In the genomic region with DNA sequence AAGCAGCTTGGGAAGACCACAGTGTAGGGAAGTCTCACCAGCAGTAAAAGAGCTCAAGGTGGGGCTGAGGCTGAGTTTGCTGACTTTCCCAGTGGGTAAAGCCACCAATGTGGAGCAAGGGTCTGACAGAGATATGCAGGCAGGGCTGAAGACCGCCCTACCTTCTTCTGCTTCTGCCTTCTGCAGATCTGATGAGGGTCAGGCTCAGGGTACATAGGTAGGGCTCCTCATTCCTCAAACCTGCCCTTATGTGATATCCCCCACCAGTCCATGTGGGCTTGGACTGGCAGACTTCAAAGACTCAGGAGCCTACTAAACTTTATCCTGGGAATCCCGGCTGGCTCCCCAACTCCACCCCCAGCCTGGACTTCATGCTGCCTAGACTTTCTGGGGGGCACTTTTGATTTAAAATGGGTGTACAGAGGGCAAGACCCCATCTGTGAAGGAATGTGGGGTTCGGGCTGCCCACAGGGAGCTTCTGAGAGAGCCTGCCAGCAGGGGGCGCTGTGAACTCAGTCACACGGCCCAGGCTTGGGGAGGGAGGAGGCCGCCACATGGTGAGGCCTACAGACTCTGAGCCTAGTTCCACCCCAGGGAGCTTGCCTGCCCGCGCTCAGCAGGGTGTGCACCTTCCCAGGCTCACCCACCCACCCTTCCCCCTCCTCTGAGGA, we compare ENCODE assay signal across 8 mouse cellular contexts.
DNase-seq lines count a peak whose midpoint lies in the region; ATAC-seq and TF ChIP-seq lines count a peak whose summit lies in the region.

No protein-coding gene starts in this region.

- H3K4me2 ChIP-seq in heart, embryonic 14.5 days (ENCODE audit: low read length): no peak overlapping the region

- DNase-seq in kidney, postnatal 4 days: peak; percentile 95 to 96
- DNase-seq in lung, adult 18-20 months: peak; percentile 88 to 91
- DNase-seq in ovary, postnatal 36 days (ENCODE audit: low spot score): peak; percentile 90
- peak; percentile 92 to 99 for DNase-seq in thymus, postnatal 10 days (ENCODE audit: low spot score in 2 of 2)

- H3K27ac ChIP-seq in bone marrow macrophage, adult 2 months (ENCODE audit: insufficient read depth, low read depth, low read length): peak overlapping the region; percentile 71
- H3K27ac ChIP-seq in embryonic fibroblast, embryonic 13.5 days (ENCODE audit: insufficient read depth, low read length): no peak overlapping the region
- H3K27ac ChIP-seq in heart, embryonic 14.5 days (replicated peaks in 1 of 2; ENCODE audit: control insufficient read depth in 1 of 2, insufficient read depth in 1 of 2, low read depth in 2 of 2, low read length in 2 of 2): no peak overlapping the region

- no peak overlapping the region for H3K9ac ChIP-seq in heart, embryonic 14.5 days (ENCODE audit: low read length)

- H3K4me1 ChIP-seq in E14TG2a.4 (replicated peaks; ENCODE audit: low read depth, low read length): peaks cover 34% of the 10 kb centered on the region
- H3K4me1 ChIP-seq in bone marrow macrophage, adult 2 months (ENCODE audit: control insufficient read depth, insufficient read depth, low read length): peaks cover 92% of the 10 kb centered on the region
- peaks cover 18% of the 10 kb centered on the region for H3K4me1 ChIP-seq in embryonic fibroblast, embryonic 13.5 days (ENCODE audit: control insufficient read depth, insufficient read depth, low read length)
- peaks cover 16 to 21% of the 10 kb centered on the region in 2 experiments for H3K4me1 ChIP-seq in heart, embryonic 14.5 days (ENCODE audit: control insufficient read depth in 2 of 2, insufficient read depth in 2 of 2, low read length in 2 of 2)

- TF ChIP-seq POLR2A in bone marrow macrophage, adult 2 months (IDR thresholded peaks at IDR 0.05; ENCODE audit: borderline replicate concordance, low read depth, low read length): no peak
- no peak for TF ChIP-seq POLR2A in embryonic fibroblast, embryonic 13.5 days (IDR thresholded peaks at IDR 0.05; ENCODE audit: low read depth, low read length)

- TF ChIP-seq CTCF in E14TG2a.4 (conservative IDR thresholded peaks at IDR 0.05; ENCODE audit: low read length): peak; percentile 78
- TF ChIP-seq CTCF in bone marrow macrophage, adult 2 months (IDR thresholded peaks at IDR 0.05; ENCODE audit: low read depth, low read length): peak; percentile 75
- peak; percentile 67; the same call in 1 of the 2 replicates for TF ChIP-seq CTCF in embryonic fibroblast, embryonic 13.5 days (IDR thresholded peaks at IDR 0.05; ENCODE audit: borderline replicate concordance, insufficient read depth, low read length)

- peaks cover 25% of the 10 kb centered on the region for H3K27me3 ChIP-seq in E14TG2a.4 (ENCODE audit: insufficient read depth, low read length)
- H3K27me3 ChIP-seq in heart, embryonic 14.5 days (ENCODE audit: control insufficient read depth, insufficient read depth, low read length): no peaks in the 10 kb centered on the region

- no peak overlapping the region; the same call in 1 of the 2 replicates for H3K4me3 ChIP-seq in E14TG2a.4 (replicated peaks; ENCODE audit: low read length)
- no peak overlapping the region for H3K4me3 ChIP-seq in bone marrow macrophage, adult 2 months (ENCODE audit: insufficient read depth, low read length)
- no peak overlapping the region for H3K4me3 ChIP-seq in embryonic fibroblast, embryonic 13.5 days (ENCODE audit: insufficient read depth, low read length)
- no peak overlapping the region for H3K4me3 ChIP-seq in heart, embryonic 14.5 days (ENCODE audit: control insufficient read depth in 1 of 2, insufficient read depth in 1 of 2, low read depth in 1 of 2, low read length in 2 of 2)

- WGBS in heart, embryonic 14.5 days: 18% methylated on average over 8 of the region's 8 CpGs

- H3K9me3 ChIP-seq in E14TG2a.4 (ENCODE audit: low read length): no peaks in the 10 kb centered on the region
- no peaks in the 10 kb centered on the region for H3K9me3 ChIP-seq in heart, embryonic 14.5 days (ENCODE audit: control insufficient read depth, low read length)

- H3K36me3 ChIP-seq in E14TG2a.4 (ENCODE audit: insufficient read depth, low read length): no peaks in the 10 kb centered on the region
- no peaks in the 10 kb centered on the region for H3K36me3 ChIP-seq in heart, embryonic 14.5 days (ENCODE audit: control insufficient read depth, insufficient read depth, low read length)

- peak; percentile 70 for ATAC-seq in heart, embryonic 14.5 days (ENCODE audit: insufficient number of reproducible peaks, insufficient read depth, low FRiP score, low read depth)
